Mouse (Mus musculus): ENCODE results near the gene Fmnl2. TPM values are rescaled to one million over a fixed set of nuclear protein-coding genes. Genes with fewer than 3 reads are reported as not detected.

Gene Fmnl2
- polyA plus RNA-seq, 1 experiment = 5.7 TPM

DNA sequence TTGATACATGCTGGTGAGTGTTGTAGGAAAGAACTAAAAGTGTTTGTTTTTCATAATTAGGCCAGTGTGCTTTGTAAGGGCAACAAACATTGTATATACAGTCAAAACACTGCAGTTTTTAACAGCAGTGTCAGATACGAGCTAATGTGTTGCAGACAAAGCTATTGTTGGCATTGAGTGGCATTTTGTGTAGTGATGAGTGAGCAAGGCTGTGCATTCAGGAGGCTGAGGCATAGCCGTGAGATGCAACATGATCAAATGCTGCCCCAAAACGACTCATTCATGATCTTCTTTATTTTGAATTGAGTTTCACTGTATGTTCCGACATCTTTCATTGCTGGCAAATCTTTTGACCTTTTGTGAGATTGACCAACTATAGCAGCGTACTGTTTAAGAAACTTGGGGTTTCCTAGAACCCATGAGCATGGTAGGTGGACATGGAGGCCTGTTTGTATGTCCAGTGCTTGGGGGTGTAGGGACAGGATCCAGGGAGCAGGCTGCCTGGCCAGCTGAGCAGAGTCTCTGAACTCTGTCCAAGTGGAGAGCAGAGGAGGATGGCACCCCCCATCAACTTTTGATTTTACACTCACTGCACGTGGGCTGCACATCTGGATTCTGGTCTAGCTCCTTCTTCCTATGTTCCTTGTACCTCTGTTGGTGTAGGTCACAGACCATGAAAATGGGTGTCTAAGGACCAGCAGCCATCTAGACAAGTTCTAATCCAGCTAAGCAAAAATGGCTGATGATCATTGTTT is 120.4 kb downstream of the Fmnl2 start:
- H3K4me3 ChIP-seq (ENCODE audit: insufficient read depth, low read length) = no peak overlapping the region
- no peak overlapping the region for H3K27ac ChIP-seq (ENCODE audit: insufficient read depth, low read depth, low read length)
- H3K4me1 ChIP-seq (ENCODE audit: control insufficient read depth, insufficient read depth, low read length) = peaks cover 11% of the 10 kb centered on the region
- TF ChIP-seq CTCF (IDR thresholded peaks at IDR 0.05; ENCODE audit: low read depth, low read length) (no peak), POLR2A (IDR thresholded peaks at IDR 0.05; ENCODE audit: borderline replicate concordance, low read depth, low read length) (no peak)

GRCm38 (mm10) chr2:52978796-52979195 is 121.1 kb downstream of the Fmnl2 start:
- no peak for TF ChIP-seq POLR2A (IDR thresholded peaks at IDR 0.05; ENCODE audit: borderline replicate concordance, low read depth, low read length)
- no peak for TF ChIP-seq CTCF (IDR thresholded peaks at IDR 0.05; ENCODE audit: low read depth, low read length)
- peaks cover 11% of the 10 kb centered on the region for H3K4me1 ChIP-seq (ENCODE audit: control insufficient read depth, insufficient read depth, low read length)
- H3K27ac ChIP-seq (ENCODE audit: insufficient read depth, low read depth, low read length) = no peak overlapping the region
- no peak overlapping the region for H3K4me3 ChIP-seq (ENCODE audit: insufficient read depth, low read length)

DNA sequence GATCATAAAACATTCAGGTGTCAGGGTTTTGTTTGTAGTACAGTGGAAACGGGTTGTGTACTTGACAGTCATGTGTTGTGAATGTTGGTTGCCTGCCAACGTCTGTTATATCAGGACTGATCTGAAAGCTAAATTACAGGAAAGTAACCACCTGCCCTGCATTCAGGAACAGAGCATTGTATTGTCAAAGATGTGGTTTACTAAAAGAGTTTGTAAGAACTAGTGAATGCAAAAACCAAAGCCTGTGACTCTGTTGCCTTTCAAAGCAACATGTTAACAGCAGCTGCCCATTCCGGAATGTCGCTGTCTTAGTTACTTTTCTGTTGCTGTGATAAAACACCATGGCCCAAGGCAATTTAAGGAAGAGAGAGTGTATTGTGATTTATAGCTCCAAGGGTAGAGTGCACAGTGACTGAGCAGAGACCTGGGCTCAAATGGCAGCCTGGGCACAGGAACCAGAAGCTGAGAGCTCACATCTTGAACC is 121.7 kb downstream of the Fmnl2 start:
- Histone ChIP-seq H3K4me1 (ENCODE audit: control insufficient read depth, insufficient read depth, low read length) (peaks cover 11% of the 10 kb centered on the region), H3K4me3 (ENCODE audit: insufficient read depth, low read length) (no peak overlapping the region), H3K27ac (ENCODE audit: insufficient read depth, low read depth, low read length) (no peak overlapping the region)
- no peak for TF ChIP-seq POLR2A (IDR thresholded peaks at IDR 0.05; ENCODE audit: borderline replicate concordance, low read depth, low read length)
- no peak for TF ChIP-seq CTCF (IDR thresholded peaks at IDR 0.05; ENCODE audit: low read depth, low read length)

GRCm38 (mm10) chr2:52981126-52981525 is 123.5 kb downstream of the Fmnl2 start:
- Histone ChIP-seq H3K4me1 (ENCODE audit: control insufficient read depth, insufficient read depth, low read length) (peaks cover 11% of the 10 kb centered on the region), H3K27ac (ENCODE audit: insufficient read depth, low read depth, low read length) (no peak overlapping the region), H3K4me3 (ENCODE audit: insufficient read depth, low read length) (no peak overlapping the region)
- no peak for TF ChIP-seq CTCF (IDR thresholded peaks at IDR 0.05; ENCODE audit: low read depth, low read length)
- TF ChIP-seq POLR2A (IDR thresholded peaks at IDR 0.05; ENCODE audit: borderline replicate concordance, low read depth, low read length) = no peak

DNA sequence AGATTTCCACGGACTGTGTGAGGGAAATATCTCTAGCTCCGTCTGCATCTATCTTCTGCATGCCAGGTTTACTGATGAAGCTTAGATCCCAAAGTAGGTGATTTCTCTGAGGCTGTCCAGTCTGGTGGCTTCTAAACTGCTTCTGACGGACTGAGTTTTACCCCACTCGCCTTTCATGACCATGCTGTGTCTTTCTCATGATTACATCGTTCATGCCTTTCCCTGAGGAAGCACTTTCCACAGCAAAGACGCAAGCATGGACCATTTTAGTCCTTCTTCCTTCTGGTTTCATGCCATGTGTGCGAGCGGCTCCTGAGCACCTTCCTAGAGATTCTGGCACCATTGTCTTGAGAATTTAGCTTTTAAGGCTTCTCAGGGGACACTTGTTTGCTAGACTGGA is 123.9 kb downstream of the Fmnl2 start:
- Histone ChIP-seq H3K4me3 (ENCODE audit: insufficient read depth, low read length) (no peak overlapping the region), H3K27ac (ENCODE audit: insufficient read depth, low read depth, low read length) (no peak overlapping the region), H3K4me1 (ENCODE audit: control insufficient read depth, insufficient read depth, low read length) (peaks cover 11% of the 10 kb centered on the region)
- TF ChIP-seq CTCF (IDR thresholded peaks at IDR 0.05; ENCODE audit: low read depth, low read length) (no peak), POLR2A (IDR thresholded peaks at IDR 0.05; ENCODE audit: borderline replicate concordance, low read depth, low read length) (no peak)

GRCm38 (mm10) chr2:52982502-52982901 is 124.8 kb downstream of the Fmnl2 start:
- Histone ChIP-seq H3K4me1 (ENCODE audit: control insufficient read depth, insufficient read depth, low read length) (peaks cover 11% of the 10 kb centered on the region), H3K27ac (ENCODE audit: insufficient read depth, low read depth, low read length) (no peak overlapping the region), H3K4me3 (ENCODE audit: insufficient read depth, low read length) (no peak overlapping the region)
- TF ChIP-seq CTCF (IDR thresholded peaks at IDR 0.05; ENCODE audit: low read depth, low read length) (no peak), POLR2A (IDR thresholded peaks at IDR 0.05; ENCODE audit: borderline replicate concordance, low read depth, low read length) (no peak)

- Histone ChIP-seq H3K4me1 (ENCODE audit: control insufficient read depth, insufficient read depth, low read length) (peaks cover 11% of the 10 kb centered on the region), H3K4me3 (ENCODE audit: insufficient read depth, low read length) (no peak overlapping the region), H3K27ac (ENCODE audit: insufficient read depth, low read depth, low read length) (no peak overlapping the region)
- no peak for TF ChIP-seq CTCF (IDR thresholded peaks at IDR 0.05; ENCODE audit: low read depth, low read length)
- no peak for TF ChIP-seq POLR2A (IDR thresholded peaks at IDR 0.05; ENCODE audit: borderline replicate concordance, low read depth, low read length)
These were observed 126.9 kb downstream of the Fmnl2 start for GRCm38 (mm10) chr2:52984556-52984955.

GRCm38 (mm10) chr2:52985167-52985566 is 127.5 kb downstream of the Fmnl2 start:
- Histone ChIP-seq H3K4me1 (ENCODE audit: control insufficient read depth, insufficient read depth, low read length) (peaks cover 5% of the 10 kb centered on the region), H3K4me3 (ENCODE audit: insufficient read depth, low read length) (no peak overlapping the region), H3K27ac (ENCODE audit: insufficient read depth, low read depth, low read length) (no peak overlapping the region)
- TF ChIP-seq CTCF (IDR thresholded peaks at IDR 0.05; ENCODE audit: low read depth, low read length) = no peak
- no peak for TF ChIP-seq POLR2A (IDR thresholded peaks at IDR 0.05; ENCODE audit: borderline replicate concordance, low read depth, low read length)

- Histone ChIP-seq H3K27ac (ENCODE audit: insufficient read depth, low read depth, low read length) (no peak overlapping the region), H3K4me3 (ENCODE audit: insufficient read depth, low read length) (no peak overlapping the region), H3K4me1 (ENCODE audit: control insufficient read depth, insufficient read depth, low read length) (peaks cover 5% of the 10 kb centered on the region)
- TF ChIP-seq POLR2A (IDR thresholded peaks at IDR 0.05; ENCODE audit: borderline replicate concordance, low read depth, low read length) = no peak
- no peak for TF ChIP-seq CTCF (IDR thresholded peaks at IDR 0.05; ENCODE audit: low read depth, low read length)
These were observed 128.7 kb downstream of the Fmnl2 start for GRCm38 (mm10) chr2:52986354-52986753.

- no peak for TF ChIP-seq POLR2A (IDR thresholded peaks at IDR 0.05; ENCODE audit: borderline replicate concordance, low read depth, low read length)
- TF ChIP-seq CTCF (IDR thresholded peaks at IDR 0.05; ENCODE audit: low read depth, low read length) = no peak
- Histone ChIP-seq H3K27ac (ENCODE audit: insufficient read depth, low read depth, low read length) (no peak overlapping the region), H3K4me1 (ENCODE audit: control insufficient read depth, insufficient read depth, low read length) (peaks cover 2% of the 10 kb centered on the region; the same call in 1 of the 2 replicates), H3K4me3 (ENCODE audit: insufficient read depth, low read length) (no peak overlapping the region)
These were observed 129.4 kb downstream of the Fmnl2 start for GRCm38 (mm10) chr2:52987035-52987434.

Measured in bone marrow macrophage, adult 2 months (primary cell).